Mouse (Mus musculus) B cell, adult 2 months (primary cell): ENCODE measurements around the gene Usp39.

Experiments used
- DNase-seq, 2 experiments: peaks; one replicate each; pipeline ENCODE4 v3.0.0; 2022

Usp39 gene

DNA sequence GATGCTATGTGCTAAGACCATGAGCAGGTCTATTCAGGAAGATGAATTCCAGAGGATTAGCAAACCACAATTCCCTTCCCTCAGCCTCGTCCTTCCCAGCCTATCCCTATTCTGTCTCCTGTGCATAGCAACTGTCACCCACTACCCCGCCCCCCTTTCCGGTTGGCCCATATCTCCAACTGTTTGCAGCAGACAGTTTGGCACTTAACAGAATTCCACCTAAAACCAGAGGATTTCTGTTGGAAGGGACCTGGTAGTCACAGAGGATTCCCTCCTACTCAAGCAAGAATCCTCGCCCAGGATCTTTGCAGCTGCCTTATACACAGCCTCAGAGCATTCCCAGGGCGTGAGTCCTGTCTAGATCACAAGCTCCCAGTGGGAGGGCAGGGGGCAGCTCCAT is 26.2 kb upstream of the Usp39 start:
- no peak for DNase-seq

DNA sequence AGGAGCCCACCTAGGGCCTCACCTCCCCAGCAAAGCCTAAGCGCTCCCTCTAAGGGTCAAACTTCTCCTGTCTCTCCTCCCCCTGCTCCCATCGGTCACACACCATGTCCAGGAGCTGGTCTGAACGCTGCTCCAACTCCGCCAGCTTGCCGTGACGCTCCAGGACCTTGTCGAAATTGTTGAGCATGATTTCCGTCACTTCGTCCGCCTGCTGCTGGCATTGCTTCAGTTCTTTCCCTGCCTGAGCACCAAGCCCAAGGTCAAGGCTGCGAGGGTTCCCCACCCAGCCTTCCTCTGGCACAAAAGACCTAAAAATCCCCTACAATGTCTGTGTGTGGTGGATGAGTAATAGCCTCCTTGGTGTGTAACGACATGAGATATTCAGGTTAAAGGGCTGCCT is 25.1 kb upstream of the Usp39 start:
- DNase-seq, result no peak

DNA sequence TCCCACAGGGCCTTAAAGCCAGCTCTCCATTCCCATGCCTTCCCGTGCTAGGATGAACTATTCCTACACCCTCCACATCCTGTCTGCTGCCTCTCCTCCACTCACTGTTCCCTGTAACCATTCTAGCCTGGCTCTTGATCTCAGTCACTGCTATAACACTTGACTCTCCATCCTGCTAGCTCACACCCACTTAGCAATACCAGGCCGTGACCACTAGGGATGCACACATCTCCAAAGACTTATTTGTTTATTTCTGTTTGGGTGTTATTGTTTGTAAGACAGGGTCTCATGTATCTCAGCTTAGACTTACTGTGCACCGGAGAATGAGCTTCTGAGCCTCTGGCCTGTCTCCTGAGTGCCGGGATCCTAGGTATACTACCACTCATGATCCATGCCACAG is 24.6 kb upstream of the Usp39 start:
- DNase-seq, result no peak

DNA sequence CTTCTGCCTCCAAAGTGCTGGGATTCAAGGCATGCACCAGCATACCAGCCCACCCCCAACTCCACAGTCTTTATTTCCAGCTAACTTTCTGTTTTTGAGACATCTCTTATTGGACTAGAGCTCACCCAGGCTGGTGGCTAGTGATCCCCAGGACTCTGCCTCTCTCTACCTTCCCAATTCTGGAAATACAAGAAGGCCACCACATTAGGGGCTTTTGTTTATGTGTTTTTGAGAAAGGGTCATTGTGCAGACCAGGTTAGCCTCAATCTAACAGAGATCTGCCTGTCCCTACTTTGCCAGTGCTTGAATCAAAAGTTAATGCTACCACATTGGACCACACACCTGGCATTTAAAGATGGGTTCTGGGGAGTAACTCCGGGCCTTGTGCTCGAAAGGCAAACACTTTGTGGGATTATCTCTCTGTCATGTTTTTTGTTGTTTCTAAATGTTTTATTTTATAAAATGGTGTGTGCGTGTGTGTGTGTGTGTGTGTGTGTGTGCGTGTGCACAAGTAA is 22.5 kb upstream of the Usp39 start:
- DNase-seq, result no peak

DNA sequence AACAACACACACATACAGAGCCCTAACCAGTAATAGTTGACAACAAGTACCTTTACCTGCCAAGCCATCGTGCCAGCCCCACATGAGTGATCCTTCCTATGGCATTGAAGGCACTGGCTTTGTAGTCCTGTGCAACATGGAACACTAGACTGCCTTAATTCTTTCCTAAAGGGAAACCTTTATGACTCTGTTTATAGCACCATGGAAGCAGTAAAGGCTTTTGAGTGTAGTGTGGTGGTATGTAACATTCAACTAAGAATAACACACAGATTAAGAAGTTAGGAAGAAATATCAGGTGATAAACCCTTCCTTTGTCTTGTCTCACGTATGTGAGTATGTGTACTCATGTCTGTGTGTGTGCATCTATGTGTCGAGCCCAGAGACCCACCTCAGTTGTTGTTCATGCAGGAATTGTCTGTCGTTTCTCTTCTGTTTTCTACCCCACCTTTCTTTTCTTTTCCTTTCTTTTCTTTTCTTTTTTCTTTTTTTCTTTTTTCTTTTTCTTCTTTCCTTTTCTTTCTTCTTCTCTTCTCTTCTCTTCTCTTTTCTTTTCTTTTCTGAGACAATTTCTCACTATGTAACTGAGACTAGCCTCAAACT is 22.0 kb upstream of the Usp39 start, which contains the start of gene Rnf181:
Gene Rnf181 (minus strand): TSS at position 113 of the 600 bp plus-strand sequence.
- no peak for DNase-seq

DNA sequence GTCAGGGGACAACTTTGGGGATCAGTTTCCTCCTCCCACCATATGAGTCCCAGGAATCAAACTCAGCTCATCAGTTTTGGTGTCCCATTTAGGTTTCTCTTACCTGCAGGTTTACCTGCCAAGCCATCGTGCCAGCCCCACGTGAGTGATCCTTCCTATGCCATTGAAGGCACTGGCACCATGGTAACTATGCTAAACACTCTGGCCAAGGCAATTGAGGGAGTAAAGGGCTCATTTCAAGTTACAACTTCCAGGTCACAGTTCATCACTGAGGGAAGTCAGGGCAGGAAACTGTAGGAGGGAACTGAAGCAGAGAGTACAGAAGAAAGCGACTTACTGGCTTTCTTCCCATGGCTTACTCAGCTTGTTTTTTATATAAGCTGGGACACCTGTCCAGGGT is 21.3 kb upstream of the Usp39 start:
- no peak for DNase-seq

DNA sequence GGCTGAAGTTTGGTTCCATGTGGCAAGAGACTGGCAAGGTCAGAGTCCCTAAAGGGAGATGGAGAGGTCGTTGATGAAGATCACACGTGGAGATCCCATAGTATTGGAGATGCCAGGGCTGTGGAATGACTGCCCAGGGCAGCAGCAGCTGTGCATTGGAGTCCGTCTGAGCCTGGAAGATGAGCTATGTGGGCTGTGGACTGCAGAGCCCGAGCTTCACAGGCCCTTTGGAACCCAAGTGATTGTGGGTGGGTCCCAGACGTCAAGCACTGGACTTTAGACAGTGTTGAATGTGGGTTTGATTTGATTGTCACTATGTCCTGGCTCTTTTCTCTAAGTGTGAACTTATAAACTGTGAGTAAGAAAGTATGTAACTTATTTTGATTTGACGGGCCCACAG is 20.0 kb upstream of the Usp39 start:
- no peak for DNase-seq

DNA sequence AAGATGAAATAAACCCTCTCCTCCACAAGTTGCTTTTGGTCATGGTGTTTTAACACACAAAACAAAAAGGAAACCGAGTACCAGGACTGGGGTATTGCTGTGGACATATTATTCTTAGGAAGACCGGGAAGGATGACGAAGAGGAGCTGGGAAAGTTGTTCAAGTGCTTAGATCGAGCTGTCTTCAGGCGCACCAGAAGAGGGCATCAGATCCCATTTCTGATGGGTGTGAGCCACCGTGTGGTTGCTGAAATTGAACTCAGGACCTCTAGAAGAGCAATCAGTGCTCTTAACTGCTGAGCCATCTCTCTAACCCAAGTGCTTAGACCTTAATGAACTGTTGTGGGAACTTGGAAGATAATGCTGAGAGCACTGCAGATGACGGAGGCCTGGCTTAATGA is 19.0 kb upstream of the Usp39 start:
- no peak for DNase-seq

DNA sequence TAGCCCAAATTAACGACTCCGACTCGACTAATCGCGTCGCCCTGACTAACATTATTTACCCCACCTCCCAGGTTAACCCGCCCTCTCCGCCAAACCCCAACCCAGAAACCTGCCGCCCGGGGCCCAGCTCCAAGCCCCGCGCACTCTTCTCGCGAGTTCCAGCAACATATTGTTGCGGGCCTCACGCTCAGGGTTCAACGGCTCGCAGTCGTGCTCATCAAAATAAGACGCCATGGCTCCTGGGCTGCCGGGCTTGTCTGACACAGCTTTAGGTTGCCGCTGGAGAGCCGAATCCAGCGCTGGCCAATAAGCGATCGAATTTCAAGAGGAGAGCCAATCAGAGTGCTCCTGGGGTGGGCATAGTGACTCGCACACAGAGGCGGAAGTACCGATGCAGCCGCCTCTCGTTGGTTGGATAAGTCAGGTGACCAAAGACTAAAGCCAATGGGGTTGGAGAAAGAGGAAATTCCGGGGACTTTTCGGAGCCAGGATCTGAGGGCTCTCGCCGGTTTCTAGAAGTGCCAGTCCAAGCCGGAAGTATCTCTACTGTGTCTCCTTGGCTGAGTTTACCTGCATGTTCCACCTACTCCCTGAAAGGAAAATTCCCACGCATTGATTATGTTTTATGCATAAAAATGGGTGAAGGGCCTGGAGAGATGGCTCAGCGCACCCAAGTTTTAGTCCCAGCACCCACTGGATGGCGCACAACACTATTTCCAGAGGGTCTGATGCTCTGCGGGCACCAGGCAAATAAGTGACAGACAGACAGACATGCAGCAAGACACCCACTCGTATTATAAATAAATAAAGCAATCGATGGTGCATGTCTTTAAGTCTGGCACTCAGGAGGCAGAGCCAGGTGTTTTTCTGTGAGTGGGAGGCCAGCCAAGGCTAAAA is 17.4 kb upstream of the Usp39 start:
- DNase-seq, result peak; percentile 88 to 92

DNA sequence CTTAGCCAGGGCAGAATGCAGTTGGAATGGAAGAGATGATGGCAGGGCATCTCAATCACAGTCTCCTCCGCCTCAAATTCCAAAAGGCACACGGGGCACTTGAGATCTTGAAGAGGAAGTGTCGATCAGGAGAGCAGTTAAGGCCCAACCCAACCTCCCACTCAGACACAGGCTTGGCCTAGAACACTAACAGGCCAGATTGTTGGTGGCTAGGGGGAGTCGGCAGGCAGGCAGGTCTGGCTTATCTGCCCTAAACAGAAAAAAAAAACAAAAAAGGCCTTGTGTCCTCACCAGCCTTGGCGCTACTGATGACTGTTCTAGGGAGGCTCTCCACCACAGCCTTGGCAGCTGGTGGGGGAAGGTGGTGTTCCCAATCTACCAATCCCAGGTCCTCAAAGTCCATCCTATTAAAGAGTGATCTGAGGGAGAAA is 16.2 kb upstream of the Usp39 start:
- no peak for DNase-seq

DNA sequence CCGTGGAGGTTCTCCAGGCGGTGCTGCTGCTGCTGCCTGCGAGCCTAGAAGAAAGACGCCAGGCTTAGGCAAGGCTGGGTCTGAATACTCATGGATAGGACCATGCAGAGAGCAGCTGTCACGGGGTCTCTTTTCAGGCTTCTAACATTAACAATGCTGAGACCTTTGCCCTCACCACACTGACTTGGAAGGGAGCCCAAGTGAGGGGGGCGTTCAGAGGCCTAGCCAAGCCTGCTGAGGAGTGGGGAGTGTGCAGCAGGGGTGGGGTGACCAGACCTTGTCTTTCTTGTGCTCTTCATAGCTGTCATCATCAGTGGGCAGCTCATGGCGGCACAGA is 15.6 kb upstream of the Usp39 start:
- no peak for DNase-seq

DNA sequence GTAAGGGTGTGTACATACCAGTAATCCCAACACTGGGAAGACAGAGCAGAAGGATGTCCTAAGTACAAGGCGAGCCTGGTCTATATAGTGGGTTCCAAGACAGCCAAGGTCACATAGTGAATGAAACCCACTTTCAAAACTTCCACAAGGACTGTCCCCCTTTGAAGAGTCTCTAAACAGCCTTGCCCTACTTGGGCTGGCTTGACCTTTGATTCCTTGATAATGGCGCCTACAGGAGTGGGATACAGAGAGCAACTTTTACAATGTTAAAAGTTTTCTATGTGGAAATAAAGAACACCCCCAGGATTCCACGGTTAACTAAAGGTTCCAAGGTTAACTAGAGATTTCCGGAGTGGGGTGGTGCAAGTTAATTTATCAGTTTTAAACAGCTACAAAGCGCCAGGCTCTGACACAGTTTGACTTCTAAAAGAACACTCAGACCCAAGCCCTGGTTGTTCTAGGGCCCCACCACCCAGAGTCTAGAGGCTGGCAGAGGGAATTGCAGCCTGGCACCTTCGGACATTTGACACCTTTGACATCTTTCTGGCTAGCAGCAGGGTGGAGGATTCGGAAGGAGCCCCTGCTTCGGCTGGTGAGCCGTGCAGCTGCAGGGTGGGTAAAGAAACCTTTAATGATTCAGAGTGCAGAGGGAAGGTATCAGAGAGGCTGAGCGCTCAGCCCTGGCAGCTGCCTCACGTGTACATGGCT is 15.1 kb upstream of the Usp39 start:
- no peak for DNase-seq

DNA sequence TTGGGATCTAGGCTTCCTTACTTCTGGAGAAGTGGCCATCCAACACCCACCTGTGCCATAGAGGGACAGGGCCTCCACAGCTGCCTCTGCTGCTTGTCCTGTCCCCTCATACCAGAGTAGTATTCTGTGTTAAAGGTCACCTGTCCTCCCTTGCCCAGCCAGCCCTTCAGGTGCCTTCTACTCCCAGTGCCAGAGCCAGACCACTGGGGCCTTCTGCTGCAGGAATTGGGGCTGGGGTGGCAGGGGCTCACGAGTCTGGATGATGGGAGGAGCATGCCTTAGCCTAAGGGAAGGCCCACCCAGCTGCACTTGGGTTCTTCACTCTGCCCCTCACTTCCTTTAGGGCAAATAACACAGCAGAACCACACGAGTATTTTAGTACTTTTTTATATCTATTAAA is 14.4 kb upstream of the Usp39 start:
- DNase-seq, result no peak

DNA sequence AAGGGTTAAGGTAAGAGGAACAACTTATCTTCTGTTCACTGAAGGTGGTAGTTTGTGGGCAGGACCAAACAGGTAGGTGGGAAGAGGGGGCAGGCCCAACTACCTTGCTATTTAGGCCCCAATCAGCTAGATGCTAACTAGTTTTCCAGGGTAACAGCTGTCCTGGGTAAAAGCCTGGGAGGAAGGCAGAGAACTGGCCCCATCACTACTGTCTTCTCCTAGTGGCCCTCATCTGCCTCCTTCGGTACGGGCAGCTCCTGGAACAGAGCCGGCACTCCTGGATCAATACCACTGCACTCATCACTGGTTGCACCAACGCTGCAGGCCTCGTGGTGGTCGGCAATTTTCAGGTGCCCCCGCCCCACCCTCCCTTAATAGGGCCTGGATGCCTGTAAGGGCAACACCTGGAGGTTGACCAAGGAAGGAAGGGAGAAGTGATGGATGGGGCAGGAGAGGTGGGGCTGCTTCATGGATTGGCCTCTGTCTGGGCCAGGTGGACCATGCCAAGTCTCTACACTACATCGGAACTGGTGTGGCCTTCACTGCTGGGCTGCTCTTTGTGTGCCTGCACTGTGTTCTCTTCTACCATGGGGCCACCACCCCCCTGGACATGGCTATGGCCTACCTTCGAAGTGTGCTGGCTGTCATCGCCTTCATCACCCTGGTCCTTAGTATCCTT is 13.2 kb upstream of the Usp39 start:
- no peak for DNase-seq

DNA sequence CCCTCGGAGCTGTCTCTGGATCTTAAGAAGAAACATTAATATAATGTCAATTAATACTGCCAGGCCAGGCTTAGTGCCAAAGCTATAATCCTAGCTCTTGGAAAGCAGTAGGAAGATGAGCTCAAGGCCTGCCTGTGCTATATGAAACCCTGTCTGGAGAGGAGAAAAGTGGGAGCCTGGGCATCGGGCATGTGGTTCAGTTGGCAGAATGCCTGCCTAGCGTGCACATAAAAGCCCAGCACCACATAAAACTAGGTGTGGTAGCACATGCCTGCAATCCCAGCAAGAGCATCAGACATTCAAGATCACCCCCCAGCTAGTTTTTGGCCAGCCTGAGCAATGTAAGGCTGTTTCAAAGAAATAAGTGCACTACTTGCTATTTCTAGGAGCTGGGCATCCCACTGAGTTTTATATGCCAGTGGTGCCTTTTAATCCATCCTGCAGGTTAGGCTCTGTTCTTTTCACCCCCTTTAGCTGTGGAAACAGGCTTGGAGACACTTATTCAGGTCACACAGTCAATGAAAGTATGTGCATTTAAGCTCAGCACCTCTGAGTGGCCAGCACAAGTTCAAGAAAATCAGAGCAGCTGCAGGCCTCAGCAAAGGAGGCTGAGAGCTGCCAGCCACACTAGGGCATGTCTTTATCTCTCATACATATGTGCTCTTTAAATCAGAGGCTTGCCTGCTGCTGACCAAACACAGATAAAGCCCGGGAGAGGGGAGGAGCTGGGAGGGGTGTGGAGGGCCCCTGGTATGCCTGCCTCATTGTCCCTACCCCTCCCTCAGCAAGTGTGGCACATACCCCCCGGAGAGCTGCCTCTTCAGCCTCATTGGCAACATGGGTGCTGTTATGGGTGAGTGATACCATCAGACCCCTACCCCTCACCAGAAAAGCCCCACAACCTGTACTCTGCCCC is 12.4 kb upstream of the Usp39 start:
- no peak for DNase-seq

DNA sequence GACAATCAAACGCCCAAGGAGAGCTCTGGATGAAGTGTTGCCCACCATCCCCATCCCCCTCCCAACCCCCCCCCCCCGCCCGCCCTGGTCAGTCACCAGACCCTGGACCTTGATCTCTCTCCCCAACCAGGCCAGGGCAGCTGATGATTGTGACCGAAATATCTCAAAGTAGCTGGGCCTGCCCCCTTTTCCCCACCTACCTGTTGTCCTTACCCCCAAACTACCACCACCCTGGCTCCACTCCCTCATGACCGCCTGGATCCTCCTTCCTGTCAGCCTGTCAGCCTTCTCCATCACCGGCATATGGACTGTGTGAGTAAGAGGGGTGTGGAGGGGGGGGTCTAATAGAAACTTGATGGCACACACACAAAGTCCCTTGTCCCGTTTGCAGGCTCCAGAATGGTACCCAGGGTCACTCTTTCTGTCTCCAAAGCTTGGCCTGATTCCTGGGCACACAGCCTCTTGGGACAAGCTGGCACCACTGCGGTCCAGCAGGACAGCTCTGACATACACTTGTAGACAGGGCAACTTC is 11.1 kb upstream of the Usp39 start:
- DNase-seq, result no peak

DNA sequence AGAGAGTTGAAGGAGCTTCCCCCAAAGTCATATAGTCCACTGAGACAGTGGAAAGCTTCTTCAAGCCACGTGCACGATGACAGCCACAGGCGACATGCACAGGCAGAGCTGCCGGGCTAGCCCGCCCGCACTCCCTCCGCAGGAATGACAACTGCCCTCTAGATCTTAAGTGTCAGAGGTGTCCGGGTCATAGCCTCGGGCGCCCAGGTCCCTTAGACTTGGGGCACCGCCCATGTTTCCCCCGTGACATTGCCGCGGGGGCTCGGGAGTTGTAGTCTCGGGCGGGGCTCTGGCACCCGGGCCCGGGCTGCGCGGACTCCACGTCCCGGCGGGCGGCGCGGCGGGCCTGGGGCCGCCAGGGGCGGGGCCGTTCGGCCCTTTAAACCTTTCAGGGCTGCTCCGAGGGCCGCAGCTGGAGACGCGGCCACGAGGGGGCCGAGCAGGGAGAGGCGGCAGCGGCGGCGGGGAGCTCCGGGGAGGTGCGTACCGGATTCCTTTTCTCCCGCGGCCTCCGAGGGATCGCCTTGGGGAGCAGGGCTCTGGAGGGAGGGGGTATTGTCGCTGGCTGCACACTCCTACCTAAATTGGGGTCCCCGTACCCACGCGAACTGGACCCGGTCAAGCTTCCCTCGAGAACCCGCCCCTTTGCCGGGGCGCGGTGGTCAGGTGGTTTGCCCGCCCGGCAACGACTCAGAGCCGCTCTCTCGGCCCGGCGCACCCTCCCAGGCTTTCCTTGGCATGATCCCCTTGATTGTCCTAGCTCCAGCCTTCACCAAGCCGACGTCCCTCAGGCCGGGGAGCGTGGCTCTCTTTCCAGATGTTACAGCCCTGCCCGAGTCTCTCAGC is 10.3 kb upstream of the Usp39 start, which contains the start of gene Tmem150a:
Gene Tmem150a (plus strand): TSS at position 382 of the 846 bp plus-strand sequence.
- DNase-seq, result peak; percentile 65 to 67

DNA sequence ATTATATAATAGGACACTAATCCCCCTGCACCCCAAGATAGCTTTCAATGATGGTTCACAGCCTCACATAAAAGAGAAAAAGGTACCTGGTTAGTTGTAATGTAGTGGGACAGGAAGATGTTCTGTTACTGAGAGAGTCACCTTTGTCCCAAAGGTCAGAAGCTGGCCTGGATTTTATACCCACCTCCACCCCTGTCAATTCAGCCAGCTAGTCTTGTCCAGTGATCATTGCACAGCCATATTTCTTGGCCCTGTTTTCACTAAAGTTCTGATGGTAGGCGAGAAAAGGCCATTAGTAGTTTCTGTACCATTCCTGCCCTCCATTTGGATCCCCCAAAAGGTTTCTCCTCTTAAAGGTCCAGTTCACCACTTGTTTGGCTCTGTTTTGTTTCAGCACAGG is 9.0 kb upstream of the Usp39 start:
- no peak for DNase-seq

DNA sequence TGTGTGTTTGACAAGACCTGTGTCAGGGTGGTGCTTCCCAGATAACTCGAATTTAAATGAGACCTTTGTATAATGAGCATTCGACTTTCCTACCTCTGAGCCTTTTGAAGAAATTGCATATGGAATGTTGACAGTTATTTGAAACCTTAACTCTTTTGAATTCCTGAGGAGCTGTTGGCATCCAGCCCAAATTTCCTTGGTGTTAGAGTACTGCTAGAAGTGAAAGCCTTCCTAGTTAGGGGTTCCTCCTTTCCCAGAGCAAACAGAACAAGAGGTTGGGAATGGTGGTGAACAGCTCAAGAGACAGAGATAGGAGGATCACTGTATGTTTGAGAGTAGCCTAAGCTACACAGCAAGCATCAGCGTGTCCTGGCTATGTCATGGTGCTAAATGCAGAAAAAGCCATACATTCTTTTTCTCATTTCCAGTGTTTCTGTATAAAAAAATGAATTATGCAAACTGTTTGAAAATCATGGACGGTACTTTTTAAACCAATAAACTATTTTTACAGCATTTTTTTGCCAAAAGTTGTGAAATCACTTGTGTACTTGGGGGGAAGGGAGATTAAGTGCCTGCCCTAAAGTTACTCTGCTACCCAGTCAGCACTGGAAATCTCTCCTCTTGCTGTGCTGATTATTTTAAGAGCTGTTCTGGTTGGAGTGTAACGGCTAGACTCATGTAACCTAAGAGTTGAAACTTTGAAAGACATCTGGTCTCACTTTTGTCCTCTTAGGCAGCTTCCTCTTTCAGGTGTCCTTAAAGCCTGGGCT is 7.8 kb upstream of the Usp39 start:
- DNase-seq, result no peak

DNA sequence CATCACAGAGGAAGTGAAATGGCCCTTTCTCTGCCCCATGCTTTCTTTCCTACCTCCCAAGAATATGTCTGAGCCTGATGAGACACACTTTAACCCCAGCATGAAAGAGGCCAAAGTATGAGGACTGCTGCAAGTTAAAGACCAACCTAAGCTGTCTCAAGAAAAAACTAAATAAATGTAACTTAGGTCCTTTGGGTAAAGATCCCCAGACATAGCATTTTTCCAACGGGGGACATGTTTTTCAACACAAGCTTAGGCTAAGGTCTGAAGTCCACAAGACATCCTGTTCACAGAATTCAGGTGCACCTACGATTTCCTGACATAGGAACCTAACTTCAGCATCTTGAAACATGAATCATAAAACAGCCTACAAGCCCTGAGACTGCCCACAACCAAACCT is 5.2 kb upstream of the Usp39 start:
- DNase-seq, result no peak
